Mouse (Mus musculus) cerebellum, postnatal 14 days (tissue): ENCODE measurements around the gene Coro6.
A peak's percentile ranks its signal among the peaks of the same experiment; 100 is the strongest.

ENCODE experiments used
- DNase-seq, 2 experiments: peaks; one replicate each; pipeline ENCODE4 v3.0.0; 2021; ENCODE audit warnings: mixed read lengths in 2 of 2

The Coro6 gene

GRCm38 (mm10) chr11:77514281-77514831 lies 52.1 kb downstream of the Coro6 start:
- DNase-seq: no peak

- DNase-seq: peak; percentile 63 to 64
These were observed 52.8 kb downstream of the Coro6 start, which contains the start of gene Abhd15 for GRCm38 (mm10) chr11:77514832-77515636. Gene Abhd15 (plus strand): TSS chr11:77515121.

- no peak for DNase-seq
These were observed 53.7 kb downstream of the Coro6 start, which contains the start of gene Trp53i13 for GRCm38 (mm10) chr11:77515637-77516552. Gene Trp53i13 (minus strand): TSS chr11:77515980.

GRCm38 (mm10) chr11:77516553-77517425 lies 54.6 kb downstream of the Coro6 start:
- DNase-seq: no peak

GRCm38 (mm10) chr11:77518051-77518798 lies 56.0 kb downstream of the Coro6 start:
- DNase-seq: no peak

- DNase-seq: no peak
These were observed 56.8 kb downstream of the Coro6 start, which contains the start of gene Gm10392 for GRCm38 (mm10) chr11:77519043-77519442. Gene Gm10392 (minus strand): TSS chr11:77519198.
